Mouse (Mus musculus): ENCODE data around the gene Psmb1. TPM values are rescaled to one million over a fixed set of nuclear protein-coding genes. Genes with fewer than 3 reads are reported as not detected.

Psmb1 gene
- total and polyA plus RNA-seq, 3 experiments: 200 to 445 (median 222) TPM

Other genes with a start within 250 kb of the Psmb1 start
- gene Dll1, start 122.9 kb downstream of the Psmb1 start, total RNA-seq (2012; rRNA removed): not detected in 2 replicates
- not detected for gene Dll1, start 122.9 kb downstream of the Psmb1 start, polyA plus RNA-seq (2012; ENCODE audit: insufficient read depth in 1 of 2, insufficient read length in 2 of 2, low read depth in 1 of 2, low replicate concordance in 2 of 2, missing spikeins in 1 of 2)
- gene Fam120b, start 103.5 kb downstream of the Psmb1 start, total RNA-seq (2012; rRNA removed): 8.5 and 9.8 TPM in 2 replicates
- gene Fam120b, start 103.5 kb downstream of the Psmb1 start, polyA plus RNA-seq (2012; ENCODE audit: insufficient read depth in 1 of 2, insufficient read length in 2 of 2, low read depth in 1 of 2, low replicate concordance in 2 of 2, missing spikeins in 1 of 2): 10 to 100 TPM in 1 of 2 experiments, not detected in 1; 10.5 TPM
- gene Tbp, start 137 bp upstream of the Psmb1 start, total RNA-seq (2012; rRNA removed): 38.5 and 40.0 TPM in 2 replicates
- gene Tbp, start 137 bp upstream of the Psmb1 start, polyA plus RNA-seq (2012; ENCODE audit: insufficient read depth in 1 of 2, insufficient read length in 2 of 2, low read depth in 1 of 2, low replicate concordance in 2 of 2, missing spikeins in 1 of 2): 100 to 1,000 TPM in 1 of 2 experiments, 10 to 100 TPM in 1; 79.6 to 490 TPM
- 106 and 109 TPM in 2 replicates for gene Pdcd2, start 27.6 kb upstream of the Psmb1 start, total RNA-seq (2012; rRNA removed)
- 100 to 1,000 TPM in 1 of 2 experiments, not detected in 1; 110 TPM for gene Pdcd2, start 27.6 kb upstream of the Psmb1 start, polyA plus RNA-seq (2012; ENCODE audit: insufficient read depth in 1 of 2, insufficient read length in 2 of 2, low read depth in 1 of 2, low replicate concordance in 2 of 2, missing spikeins in 1 of 2)
- gene Prdm9, start 64.6 kb upstream of the Psmb1 start, total RNA-seq (2012; rRNA removed): 1.6 and 2.2 TPM in 2 replicates
- 10 to 100 TPM in 1 of 2 experiments, 1 to 10 TPM in 1; 3.5 to 42.2 TPM for gene Prdm9, start 64.6 kb upstream of the Psmb1 start, polyA plus RNA-seq (2012; ENCODE audit: insufficient read depth in 1 of 2, insufficient read length in 2 of 2, low read depth in 1 of 2, low replicate concordance in 2 of 2, missing spikeins in 1 of 2)
- 31.1 and 32.5 TPM in 2 replicates for gene Chd1, start 205.2 kb upstream of the Psmb1 start, total RNA-seq (2012; rRNA removed)
- gene Chd1, start 205.2 kb upstream of the Psmb1 start, polyA plus RNA-seq (2012; ENCODE audit: insufficient read depth in 1 of 2, insufficient read length in 2 of 2, low read depth in 1 of 2, low replicate concordance in 2 of 2, missing spikeins in 1 of 2): 100 to 1,000 TPM in 1 of 2 experiments, 10 to 100 TPM in 1; 48.8 to 164 TPM

All from MEL (cell line).